Mouse (Mus musculus) urinary bladder, adult 18-20 months (tissue): ENCODE data around the gene Otx1.

Source experiments
- DNase-seq, 2 experiments: peaks; one replicate each; pipeline ENCODE4 v3.0.0; 2022; ENCODE audit warnings: low spot score in 2 of 2, mixed read lengths in 2 of 2

Gene Otx1

DNA sequence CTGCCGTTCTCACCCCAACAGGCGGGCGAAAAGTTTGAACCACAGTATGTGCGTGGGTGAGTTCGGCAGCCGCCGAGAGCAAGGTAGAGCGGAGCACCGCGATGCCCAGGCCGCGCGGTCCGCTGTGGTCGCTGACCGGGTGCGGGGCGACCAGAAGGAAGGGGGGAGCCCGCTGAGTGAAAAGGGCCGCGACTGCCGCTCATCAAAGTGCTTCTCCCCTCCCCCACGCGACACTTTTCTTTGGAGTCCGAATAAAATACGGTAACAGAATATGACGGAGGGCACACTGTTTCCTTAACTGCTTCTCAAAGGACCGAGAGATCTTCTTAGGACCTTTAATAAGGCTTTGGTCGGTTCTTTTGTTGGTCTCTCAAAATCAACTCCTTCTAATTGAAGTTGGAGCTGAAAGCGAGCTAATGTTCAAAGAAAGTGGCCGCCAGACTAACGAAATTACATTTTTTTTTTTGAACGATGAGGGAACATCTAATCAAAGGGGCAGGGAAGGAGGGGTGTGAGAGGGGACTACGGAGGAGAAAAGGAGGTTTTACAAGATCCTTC is at the start of gene Otx1:
Gene Otx1 (minus strand): TSS at position 115 of the 558 bp plus-strand sequence.
- peak in 1 of 2 experiments; percentile 47 for DNase-seq

DNA sequence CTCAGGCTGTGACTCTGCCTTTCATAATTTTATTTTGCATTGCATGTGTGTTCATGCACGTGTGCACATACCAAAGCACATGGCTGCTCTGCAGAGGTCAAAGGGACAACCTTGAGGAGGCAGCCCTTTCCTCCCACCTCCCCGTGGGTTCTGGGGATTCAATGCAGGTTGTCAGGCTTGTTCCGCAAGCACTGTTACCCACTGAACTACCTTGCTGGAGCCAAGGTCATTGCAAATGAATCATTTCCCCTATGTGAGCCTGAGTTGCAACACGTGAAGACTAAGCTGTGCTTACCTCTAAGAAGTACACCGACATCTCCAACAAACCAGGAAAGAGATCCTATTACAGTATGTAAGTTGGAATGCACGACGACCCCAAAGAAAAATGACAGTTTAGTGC is 48.2 kb upstream of the Otx1 start:
- peak; percentile 15 to 48 for DNase-seq

DNA sequence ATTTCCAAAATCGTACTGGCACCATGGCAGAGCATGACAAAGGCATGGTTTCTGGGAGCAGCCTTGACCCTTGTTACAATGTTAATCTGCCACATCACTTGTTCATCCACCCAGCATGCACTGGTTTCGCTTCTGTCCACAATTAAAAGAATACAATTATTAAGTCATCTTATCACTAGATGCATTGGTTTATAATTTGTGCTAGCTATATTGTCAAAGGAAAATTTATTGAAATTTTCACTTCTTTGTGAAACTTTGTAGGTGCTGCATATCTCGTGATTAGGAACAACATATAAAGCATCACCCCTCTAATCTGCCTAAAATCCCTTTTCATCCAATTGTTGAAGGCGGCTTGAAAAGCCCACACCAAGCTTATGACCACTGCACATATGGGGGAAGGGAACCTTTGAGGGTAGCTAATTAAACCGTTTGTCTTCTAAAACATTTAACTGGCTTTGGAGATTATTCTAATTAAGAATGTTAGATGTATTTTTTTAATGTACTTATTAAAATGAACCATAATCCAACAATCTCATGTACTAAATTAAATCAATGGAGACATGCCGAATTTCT is 37.2 kb upstream of the Otx1 start:
- DNase-seq: no peak

DNA sequence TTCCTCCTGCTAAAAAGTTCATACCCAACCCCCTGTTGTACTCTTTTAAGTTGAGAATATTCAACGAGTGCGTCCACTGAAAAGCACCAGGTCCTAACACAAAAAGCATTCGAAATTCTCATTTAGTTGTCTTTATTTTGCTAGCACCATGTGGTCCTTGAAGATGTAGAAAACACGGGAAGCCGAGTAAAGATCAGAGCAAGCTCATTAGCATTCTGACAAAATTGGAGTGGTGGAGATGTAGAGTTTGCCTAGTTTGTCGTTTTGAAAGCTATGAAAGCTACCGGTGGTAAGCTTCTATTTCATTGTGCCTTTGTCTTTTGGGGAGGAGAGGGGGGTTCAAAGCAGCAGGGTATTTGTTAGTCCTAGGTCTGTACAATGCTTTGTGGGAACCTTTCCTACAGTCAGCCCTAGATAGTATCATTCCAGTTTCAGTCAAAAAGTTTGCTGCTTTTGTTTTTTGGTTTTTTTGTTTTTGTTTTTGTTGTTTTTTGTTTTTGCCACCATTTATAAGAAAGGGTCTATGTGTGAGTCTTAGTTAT is 31.9 kb upstream of the Otx1 start:
- DNase-seq: no peak

DNA sequence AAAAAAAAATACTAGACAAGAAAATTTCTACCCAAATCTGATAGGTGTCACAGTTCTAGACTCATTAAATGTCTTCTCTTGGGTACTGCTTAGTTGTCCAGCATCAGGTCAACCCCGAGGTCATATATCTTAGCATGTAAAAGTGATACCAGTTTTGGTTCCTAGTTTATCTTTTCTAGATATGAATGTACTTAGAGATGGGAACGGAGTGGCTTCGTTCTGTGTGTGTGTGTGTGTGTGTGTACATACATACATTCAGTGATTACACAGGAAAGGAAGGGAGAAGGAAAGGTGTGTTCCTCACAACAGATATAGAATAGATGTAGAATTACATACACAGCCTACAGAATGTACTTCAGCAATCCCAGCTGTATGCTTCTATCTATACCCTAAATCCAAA is 30.9 kb upstream of the Otx1 start:
- no peak for DNase-seq

DNA sequence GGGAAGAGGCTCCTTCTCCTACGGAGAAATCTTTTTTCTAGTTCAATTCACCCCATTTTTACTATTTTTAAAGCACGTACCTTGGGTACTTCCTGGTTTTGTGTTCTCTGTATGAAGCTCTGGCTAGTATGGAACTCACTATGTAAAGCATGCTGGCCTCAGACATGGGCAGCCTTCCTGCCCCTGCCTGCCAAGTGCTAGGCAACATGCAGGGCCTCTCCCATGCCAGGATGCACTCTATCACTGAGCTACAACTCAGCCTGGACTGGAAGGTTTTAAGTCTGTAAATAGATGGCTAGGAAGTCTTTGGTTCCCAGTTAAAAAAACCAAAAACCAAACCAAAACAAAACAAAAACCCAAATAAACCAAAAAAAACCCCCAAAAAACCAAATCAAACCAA is 17.9 kb upstream of the Otx1 start:
- no peak for DNase-seq

DNA sequence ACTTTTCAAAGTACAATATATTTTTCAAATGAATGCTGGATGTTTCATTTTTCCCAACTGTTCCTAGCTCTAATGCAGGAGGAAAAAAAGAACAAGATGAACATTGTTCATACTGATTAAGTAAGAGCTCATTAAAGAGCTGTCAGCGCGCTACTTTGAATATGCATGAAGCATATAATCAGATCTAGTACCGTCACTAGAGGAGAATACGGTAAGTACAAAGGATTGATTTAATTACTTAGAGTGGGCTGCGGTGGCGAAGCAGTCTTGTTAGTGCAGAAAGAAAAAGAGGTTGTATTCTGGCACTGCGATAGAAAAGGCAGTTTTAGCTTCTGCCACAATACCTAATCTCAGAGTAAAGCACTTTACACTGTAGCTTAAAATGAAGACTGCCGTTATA is 14.7 kb upstream of the Otx1 start:
- no peak for DNase-seq

DNA sequence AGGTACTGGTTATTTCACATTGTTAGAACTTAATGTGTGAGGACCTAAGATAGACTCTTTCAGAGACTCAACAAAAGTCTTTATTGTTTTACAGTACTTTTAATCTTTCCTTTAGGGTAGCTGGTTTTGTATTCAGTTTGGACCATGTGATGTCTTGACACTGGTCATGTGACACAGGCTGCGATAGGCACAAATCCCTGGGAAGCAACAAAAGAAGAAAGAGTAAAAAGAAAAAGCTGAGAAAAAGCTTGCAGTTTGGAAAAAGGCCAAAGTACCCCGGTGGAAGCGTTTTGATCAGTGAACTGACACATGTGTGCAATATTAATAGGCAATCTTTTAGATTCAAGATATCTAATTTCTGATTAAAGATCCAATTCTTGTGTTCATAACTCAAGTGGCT is 13.6 kb upstream of the Otx1 start:
- DNase-seq: no peak

DNA sequence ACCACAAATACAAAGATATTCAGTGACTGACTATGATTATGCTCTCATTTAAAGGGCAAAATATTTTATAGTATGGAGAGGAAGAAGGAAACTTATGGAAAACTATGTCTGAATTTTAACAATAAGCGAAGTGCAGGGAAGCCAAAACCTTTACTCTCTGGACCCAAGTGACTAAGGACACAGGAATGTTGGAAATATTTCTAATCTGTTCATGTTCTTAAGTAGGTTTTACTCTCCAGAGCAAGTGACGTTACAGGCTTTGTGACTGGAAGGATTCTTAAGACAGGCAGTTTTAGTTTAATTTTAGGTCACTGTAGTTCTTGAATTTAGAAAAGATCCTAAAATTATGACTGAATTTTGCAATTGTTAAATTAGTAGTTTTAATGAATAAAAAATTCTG is 6.1 kb upstream of the Otx1 start:
- DNase-seq: no peak

DNA sequence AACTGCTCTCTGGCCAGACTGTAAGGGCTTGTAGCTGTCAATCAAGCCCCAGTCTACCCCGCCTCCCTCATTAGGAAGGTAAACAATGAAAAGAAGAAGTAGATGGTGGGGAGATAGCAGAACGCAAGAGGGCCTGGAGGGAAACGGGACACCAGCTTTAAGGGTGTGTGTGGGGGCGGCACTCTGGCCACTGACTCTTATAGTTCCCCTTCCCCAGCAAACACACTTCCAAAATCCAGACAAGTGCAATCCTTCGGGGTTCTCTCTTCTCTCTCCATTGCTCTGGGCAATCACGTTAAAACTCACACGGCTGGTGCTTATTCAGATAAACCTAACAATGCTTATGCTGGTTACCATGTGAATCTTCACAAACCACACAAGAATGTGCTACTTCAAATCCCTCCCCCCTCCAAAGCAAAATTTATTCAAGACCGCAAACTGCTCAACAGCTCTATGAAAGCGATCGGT is 5.5 kb upstream of the Otx1 start:
- no peak for DNase-seq

DNA sequence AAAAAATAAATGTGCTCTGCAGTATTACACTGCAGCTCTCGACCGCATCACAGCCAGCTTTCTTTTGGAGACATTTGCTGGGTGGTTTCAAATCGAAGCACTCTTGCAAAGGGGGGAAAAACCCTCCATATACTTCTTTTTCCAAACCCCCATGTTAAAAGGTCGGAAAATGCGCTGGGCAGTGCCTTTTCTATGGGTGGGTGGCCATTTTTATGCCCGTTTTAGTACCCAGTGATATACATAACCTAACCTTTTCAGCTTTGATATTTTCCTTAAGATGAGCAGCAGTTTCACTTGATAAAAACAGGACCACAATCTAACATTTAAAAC is 5.0 kb upstream of the Otx1 start:
- no peak for DNase-seq

DNA sequence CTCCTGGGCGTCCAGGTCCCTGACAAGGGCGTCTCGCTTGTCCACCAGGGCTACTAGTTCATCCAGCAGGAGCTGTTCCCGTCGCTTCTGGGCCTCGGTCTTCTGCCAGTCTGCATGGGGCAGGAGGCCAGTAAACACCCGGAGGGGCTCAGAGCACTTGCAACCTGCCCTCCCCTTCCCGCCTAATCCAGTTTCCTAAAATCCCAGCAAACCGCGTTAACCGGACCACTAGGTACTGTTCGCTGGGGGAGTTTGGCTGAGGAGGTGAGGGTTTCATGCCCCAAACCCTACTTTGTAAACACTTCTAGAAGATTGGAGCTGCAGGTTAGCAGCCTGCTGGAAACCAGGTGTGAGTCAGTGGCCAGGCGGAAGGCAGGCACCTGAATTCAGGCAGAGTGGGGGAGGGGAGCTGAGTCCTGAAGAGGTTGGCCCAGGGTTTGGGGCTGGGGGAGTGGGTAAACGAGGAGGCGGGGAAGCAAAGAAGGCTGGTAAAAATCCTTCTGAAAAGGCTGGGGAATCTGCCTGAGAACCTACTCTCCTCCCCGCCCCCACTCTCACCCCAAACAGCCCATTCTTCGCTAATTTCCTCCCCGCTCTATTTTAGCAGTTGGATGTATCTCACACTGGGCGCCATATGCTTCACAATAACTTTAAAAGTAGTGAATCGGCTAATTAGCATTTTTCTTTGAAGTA is 4.5 kb upstream of the Otx1 start:
- no peak for DNase-seq

DNA sequence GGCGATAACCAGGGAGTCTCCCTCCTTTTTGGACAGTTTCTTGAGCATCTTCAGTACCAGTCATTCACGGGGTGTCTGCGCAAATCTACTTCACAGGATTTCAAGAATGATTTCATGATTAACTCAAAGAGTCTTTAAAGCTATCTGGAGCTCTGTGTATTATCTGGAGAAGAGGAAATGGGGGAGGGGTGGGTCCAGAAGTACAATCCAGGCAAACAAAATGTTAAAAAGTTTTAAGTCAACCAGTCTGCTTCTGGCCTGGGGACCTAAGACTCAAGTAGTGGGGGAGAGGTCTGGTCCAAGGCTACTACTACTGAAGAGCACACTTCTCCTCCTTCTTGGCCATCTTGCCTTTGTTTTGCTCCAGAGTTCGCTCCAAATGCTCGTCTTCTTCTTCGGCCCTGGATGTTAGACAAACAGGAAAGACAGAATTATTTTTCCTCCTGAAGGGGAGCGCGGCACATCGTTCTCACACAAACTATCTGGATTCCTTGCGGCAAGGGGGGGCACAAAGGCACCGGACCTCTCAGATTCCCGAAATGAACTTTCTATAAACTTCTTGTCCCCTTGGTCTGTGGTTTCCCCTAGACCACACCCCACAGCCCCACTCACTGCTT is 3.9 kb upstream of the Otx1 start:
- DNase-seq: no peak

DNA sequence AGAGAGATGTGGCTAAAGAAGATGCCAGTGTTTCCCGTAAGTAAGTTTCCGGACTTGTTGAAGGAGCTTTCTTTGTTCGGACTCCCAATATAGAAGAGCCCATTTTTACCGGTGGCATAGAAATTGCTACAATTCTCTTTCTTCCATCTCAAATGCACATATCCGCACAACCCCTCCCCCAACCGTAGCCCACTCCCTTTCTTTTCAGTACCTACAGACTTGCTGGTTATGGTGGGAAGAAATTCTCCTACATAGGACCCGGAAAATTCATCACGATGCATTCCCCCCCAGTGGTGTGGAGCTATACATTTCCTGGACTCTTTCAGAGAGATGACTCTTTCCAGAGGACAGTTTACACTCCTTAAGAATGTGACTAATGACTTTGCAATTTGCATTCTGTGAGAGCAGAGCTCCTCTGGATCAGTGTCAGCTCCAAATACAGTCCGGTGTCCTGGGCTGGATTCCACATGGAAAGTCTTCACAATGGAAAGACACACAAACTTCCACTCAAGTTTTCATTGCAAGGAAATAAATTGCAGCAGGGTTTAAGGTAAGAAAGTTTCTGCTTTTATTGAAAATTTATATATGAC is 2.7 kb upstream of the Otx1 start:
- DNase-seq: no peak

DNA sequence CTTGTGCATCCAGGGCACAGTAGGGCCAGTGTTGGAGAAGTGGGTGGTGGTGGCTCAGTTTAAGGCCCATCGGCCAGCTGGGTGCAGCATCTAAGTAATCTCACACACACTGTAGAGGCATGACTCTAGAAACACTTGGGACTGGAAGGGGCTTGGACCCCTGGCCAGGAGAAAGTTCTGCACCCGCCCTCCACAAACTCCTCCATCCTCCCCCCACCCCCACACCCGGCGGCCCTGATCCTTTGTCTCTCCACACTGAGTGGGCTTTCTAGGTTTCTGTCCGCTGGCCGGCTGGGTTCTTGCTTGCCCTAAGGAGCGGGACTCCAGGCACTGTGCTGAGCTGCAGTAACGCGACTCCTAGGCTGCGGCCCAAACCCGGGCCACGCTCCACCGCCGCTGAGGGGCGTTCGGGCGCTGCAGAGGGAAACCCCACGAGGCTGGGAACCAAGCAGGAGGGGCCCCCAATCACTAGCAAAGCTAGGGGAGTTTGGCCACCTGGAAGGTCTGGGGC is 1.7 kb upstream of the Otx1 start:
- DNase-seq: no peak

DNA sequence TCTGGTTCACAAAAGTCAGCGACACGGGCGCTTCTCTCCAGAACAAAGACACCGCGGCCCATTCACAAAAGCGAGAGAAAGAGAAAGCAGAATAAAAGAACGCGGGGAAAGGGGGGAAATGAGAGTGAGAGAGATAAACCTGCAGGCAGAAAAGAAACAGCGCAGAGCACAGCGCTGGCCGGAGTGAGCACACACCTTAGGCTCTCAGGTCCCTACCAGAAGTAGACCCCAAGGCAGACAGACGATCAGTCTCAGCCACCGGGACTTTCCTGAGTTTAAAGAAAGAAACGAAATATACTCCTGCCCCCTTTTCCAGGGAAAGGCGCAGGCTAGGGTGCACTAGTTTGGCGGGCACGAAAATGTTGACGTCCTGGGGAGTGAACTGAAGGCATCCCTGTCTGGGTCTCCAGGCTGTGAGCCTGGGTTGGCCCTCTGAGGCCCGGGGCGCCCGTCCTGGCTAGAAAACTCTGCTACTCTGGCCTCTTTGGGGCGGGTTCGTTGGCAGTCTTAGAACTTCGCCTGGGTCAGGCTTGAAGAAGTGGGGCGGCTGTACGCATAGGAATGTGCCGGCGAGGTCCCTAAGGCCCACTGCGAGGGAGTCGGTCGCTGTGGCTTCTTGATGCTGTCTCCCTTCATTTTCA is 764 bp upstream of the Otx1 start:
- DNase-seq: peak in 1 of 2 experiments; percentile 31

DNA sequence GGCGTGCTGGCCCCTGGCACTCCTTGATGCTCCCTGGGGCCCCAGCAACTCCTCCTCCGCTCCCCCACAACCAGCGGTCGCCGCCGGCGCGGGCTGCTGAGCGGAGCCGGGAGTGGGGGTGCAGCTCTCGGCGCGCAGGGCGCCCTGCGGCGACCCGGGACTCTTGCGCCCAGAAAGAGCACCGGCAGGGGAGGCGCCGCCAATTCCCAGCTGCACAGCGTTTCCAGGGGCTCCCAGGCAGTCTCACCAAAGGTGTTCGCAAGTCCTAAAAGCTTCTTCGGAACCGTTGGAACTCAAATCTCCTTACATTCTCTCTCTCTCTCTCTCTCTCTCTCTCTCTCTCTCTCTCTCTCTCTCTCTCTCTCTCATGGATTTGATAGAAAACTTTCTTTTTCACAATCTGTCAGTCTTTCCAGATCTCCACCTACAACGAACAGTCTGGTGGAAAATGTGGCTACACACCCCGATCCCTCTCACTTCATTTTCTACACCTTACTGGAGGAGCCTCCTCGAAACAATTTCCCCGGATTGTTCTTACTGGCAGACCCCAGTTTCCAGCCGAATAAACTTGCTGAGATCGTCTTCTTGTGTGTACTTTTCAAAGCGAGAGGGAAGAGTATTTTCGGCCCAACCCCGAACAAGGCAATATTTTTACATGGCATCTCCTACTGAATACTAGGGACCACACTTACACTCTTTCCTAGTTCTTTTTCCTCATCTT is 475 bp downstream of the Otx1 start:
- peak in 1 of 2 experiments; percentile 46 for DNase-seq

DNA sequence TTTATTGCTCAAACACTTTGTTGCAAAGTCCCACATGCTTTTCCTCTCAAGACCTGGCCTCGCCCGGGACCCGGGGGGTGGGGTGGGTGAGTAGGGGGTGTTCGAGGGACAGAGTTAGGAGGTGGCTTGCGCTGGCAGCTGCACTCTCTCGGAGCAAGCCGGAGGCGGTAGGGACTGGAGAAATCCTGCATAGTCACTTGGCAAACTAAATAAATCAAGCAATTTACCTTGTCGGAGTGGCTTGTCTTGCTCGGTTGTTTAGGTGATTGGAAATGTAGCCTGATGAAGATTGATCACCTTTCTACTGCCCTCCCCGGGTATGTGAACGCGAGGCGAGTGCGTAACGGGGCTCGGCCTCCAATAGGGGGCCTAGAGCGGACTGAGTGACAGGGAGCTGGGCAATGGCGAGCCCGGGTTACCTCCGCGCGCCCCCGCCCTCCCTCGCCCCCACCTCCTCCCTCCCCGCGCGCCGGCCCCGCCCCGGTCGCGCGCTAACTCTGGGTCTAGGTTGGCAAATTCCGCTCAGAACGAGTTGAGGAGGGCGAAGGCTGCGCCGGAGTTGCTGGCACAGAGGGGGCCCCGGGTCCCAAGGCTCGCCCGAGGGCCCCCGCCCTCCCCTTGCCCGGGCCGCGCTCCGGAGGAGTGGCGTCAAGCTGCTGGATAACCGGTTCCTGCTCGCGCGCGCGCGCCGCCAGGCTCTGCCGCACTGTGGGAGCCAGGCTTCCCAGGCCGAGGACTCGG is 1.2 kb downstream of the Otx1 start:
- DNase-seq: peak; percentile 37 to 63

DNA sequence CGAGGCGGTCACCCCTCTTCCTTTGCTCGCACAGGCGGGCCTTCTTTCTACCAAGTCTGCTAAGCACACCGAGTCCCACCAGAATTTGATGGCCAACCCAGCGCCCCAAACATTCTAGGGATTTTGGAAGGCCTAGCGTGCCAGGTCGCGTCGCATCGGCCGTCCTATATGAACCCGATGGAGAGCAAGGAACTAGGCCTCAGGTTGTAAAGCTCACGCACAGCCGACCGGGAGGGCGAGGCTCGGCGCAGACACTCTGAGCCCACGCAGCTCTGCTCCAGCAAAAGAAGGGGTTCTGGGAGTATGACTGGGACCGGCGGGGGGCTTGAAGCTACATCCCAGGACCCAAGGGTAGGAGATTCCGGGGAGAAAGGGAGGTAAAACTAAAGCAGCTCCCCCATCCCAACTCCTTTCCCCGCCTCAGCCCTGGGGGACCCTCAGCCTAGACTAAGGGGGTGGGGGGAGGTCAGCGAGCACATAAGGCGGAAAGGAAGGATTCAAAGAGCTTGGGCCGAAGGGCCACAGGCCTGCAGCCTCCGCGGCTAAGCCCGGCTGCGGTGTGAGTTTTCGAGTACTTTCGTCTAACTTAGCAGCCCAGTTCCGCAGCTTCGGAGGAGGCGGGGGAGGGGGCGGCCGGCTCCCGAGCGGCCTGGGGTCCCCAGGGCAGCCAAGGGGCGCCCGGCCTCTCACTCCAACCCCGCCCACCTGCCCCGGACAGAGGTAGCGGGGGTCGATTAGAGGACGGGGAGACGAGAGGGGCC is 2.2 kb downstream of the Otx1 start:
- DNase-seq: peak in 1 of 2 experiments; percentile 25
